Mouse (Mus musculus) lung, adult 2 months (tissue): ENCODE results near the gene Rpl36-ps4.
"Not testable (repeated sequence)": the region's sequence is repeated elsewhere in the genome, so short reads cannot be mapped to it uniquely, and the experiment has no call there.

Experiments used
- CTCF ChIP-seq: fragments of 200-500 bp; IDR thresholded peaks from 2 replicates; pipeline ENCODE4 v1.5.1; 2011; ENCODE audit warnings: mild to moderate bottlenecking, low read length, control low read depth; ENCODE audit not compliant: insufficient read depth
- POLR2A ChIP-seq: fragments of 200-500 bp; IDR thresholded peaks from 2 replicates; pipeline ENCODE4 v1.6.1; 2011; ENCODE audit warnings: low read depth, mild to moderate bottlenecking, control low read depth, low read length, borderline replicate concordance; ENCODE audit errors: extremely low read depth

DNA sequence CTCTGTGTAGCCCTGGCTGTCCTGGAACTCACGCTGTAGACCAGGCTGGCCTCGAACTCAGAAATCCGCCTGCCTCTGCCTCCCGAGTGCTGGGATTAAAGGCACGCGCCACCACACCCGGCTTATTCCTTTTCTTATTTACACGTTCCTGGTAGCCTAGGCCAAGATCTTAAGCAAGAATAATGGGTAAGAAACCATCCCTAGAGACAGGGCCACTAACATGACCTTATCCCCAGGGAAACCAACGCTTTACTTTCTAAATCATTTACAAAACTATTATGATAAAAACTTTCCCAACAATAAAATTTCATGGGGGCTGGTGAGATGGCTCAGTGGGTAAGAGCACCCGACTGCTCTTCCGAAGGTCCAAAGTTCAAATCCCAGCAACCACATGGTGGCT, 38.6 kb downstream of the Rpl36-ps4 start:
- not testable (repeated sequence) for TF ChIP-seq CTCF, POLR2A
